Mouse (Mus musculus) left cerebral cortex, adult 2 months (tissue): ENCODE data around the gene Olfr203. TPM values are rescaled to one million over a fixed set of nuclear protein-coding genes. Genes with fewer than 3 reads are reported as not detected.
"Not testable (repeated sequence)": the region's sequence is repeated elsewhere in the genome, so short reads cannot be mapped to it uniquely, and the experiment has no call there.

Experiments used
- DNase-seq, 2 experiments: peaks; one replicate each; pipeline ENCODE4 v3.0.0; 2021 to 2022; ENCODE audit warnings: low spot score in 2 of 2, mixed read lengths in 1 of 2; ENCODE audit errors: extremely low spot score in 1 of 2
- H3K27ac ChIP-seq: fragments of 200-600 bp; 2 replicates; pipeline ENCODE4 v1.8.1; 2022
- H3K4me3 ChIP-seq: fragments of 200-600 bp; 2 replicates; pipeline ENCODE4 v1.8.1; 2022
- CTCF ChIP-seq: fragments of 200-600 bp; IDR thresholded peaks from 2 replicates; pipeline ENCODE4 v1.8.1; 2022; ENCODE audit warnings: antibody characterized with exemption, mild to moderate bottlenecking, moderate library complexity
- intact Hi-C: fragments of 180-260 bp; cut with DNase I; formaldehyde crosslinking; loops from one replicate; pipeline ENCODE4 v1.15.1; 2025
- long read RNA-seq, 2 experiments: library from polyadenylated mRNA; stranded (forward); transcript quantifications; one replicate each; pipeline ENCODE4 v2.0.0; 2021; ENCODE audit warnings: borderline mapping rate in 2 of 2
- total RNA-seq, 2 experiments: library from RNA; stranded (reverse); gene quantifications; 2 replicates each; pipeline ENCODE4 v1.2.3; 2021

Gene Olfr203
- total RNA-seq = not detected
- long read RNA-seq, experiment 1 = 0 reads
- long read RNA-seq, experiment 2 = 0 reads

DNA sequence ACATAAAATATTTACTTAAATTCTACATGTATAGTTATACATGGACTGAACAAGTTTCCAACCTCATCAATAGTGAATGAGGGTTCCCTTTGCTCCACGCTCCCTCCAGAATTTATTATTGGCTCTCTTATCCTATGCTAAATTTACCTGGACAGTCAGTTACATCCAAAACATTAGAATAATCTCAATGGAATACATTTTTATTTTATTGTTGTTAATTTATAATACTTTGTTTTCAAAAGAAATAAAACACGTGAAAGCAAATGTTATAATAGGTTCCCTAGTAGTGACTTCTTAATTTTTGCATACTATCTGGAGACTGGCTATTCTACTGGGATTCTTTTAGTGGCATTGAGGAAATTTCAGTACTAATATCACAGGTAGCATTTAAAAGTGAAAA lies at the start of gene Olfr203:
Gene Olfr203 (plus strand): TSS at position 301 of the 400 bp plus-strand sequence.
- DNase-seq = no peak
- TF ChIP-seq CTCF = no peak
- intact Hi-C loops = no loop called here
- Histone ChIP-seq H3K27ac (no peak within 1 kb of the TSS), H3K4me3 (no peak within 1 kb of the TSS)

- Histone ChIP-seq H3K27ac (no peak overlapping the region), H3K4me3 (no peak overlapping the region)
- intact Hi-C loops = loop anchor here (1.0 kb wide), 1 partner anchor 48 kb away; no protein-coding TSS in a partner anchor
- TF ChIP-seq CTCF = no peak
- DNase-seq = no peak
Observed at GRCm38 (mm10) chr16:59249684-59250083, 49.0 kb upstream of the Olfr203 start.

DNA sequence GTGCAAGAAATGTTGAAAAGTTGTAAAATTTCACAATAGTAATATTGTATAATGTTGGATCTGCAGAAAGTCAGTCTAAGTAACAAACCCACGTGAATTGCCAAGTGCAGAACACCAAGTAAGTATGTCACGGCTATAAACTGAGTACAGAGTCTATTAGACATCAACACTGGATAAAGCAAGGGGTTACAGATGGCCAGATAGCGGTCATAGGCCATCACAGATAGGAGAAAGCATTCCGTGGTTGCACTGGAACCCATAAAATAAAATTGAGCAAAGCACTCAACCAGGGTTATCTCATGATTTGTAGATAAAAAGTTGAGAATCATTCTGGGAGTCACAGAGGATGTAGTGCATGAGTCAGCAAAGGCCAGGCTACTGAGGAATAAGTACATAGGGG lies 29.6 kb upstream of the Olfr203 start:
- intact Hi-C loops, H3K27ac ChIP-seq, H3K4me3 ChIP-seq, DNase-seq: not testable (repeated sequence)

DNA sequence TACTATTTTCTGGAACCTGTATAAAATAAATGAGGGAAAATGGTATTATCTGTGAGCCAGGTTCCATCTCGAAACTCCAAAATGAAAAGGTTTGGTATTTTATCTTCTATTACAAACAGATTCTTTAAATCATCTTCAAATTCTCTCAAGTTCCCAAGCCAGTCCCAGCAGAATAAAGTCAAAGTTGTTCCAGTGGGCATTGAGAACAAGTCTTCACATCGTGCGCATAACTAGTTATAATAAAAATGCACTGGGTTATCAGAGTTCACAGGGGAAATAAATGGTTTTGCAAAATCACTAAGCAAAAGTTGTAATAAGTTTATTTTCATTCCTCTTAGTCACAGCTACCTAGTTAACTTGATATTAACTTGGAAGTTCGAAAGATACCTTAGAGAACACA lies 26.1 kb upstream of the Olfr203 start, which contains the start of gene Olfr201:
Gene Olfr201 (minus strand): TSS at position 101 of the 400 bp plus-strand sequence.
- H3K4me3 ChIP-seq, DNase-seq, H3K27ac ChIP-seq, intact Hi-C loops: not testable (repeated sequence)

DNA sequence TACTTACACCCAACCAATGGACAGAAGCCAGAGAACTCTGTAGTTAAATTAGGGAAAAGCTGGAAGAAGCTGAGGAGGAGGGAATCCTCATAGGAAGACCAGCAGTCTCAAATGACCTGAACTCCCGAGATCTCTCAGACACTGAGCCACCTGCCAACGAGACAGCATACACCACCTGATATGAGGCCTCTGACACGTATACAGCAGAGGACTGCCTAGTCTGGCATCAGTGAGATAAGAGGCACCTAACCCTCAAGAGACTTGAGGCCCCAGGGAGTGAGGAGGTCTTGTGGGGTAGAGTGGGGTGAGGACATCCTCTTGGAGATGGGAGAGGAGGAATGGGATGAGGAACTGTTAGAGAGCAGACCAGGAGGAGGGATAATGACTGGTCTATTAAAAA lies 18.1 kb upstream of the Olfr203 start:
- no peak overlapping the region for H3K4me3 ChIP-seq
- no peak for DNase-seq
- intact Hi-C loops = no loop called here
- H3K27ac ChIP-seq = no peak overlapping the region
- TF ChIP-seq CTCF = no peak

DNA sequence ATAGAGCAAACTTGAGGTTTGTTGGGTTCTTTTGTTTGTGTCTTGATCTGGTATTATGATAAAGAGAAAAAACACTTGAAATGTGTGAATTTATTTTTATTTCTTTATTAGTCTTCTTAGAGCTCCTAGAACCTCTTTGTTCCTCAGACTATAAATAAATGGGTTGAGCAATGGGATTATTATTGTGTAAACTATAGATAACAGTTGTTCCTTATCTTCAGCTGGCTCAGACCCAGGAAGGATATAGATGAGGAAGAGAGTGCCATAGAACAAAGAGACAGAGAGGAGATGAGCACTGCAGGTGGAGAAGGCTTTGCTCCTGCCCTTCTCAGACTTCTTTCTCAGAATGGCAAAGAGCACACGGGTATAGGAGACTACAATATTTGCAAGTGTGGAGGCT lies 15.2 kb upstream of the Olfr203 start:
- Histone ChIP-seq H3K27ac (no peak overlapping the region), H3K4me3 (no peak overlapping the region)
- no peak for TF ChIP-seq CTCF
- intact Hi-C loops = no loop called here
- no peak for DNase-seq

DNA sequence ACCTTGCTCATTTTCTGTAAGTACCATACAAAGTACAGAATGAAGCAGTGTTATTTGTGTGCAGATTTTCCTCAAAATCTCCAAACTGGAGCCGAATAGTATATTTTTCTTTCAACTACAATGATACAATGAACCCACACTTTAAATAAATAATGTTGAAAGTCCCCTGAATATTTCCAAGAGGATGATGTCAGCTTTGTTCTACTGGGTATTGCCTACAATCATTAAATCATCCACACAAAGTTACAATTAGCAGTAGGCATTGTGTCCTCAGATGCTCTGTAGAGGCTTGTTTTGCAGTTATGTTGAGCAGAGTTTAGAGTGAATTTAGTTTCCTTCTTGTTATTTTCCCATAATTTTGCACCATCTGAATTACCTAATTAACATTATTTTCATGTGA lies 12.0 kb upstream of the Olfr203 start, which contains the start of gene Olfr202:
Gene Olfr202 (minus strand): TSS at position 101 of the 400 bp plus-strand sequence.
- Histone ChIP-seq H3K27ac (no peak within 1 kb of the TSS), H3K4me3 (no peak within 1 kb of the TSS)
- intact Hi-C loops = no loop called here
- TF ChIP-seq CTCF = no peak
- DNase-seq = no peak

- H3K4me3 ChIP-seq, DNase-seq, H3K27ac ChIP-seq, intact Hi-C loops: not testable (repeated sequence)
Observed at GRCm38 (mm10) chr16:59287576-59287975, 11.1 kb upstream of the Olfr203 start.

DNA sequence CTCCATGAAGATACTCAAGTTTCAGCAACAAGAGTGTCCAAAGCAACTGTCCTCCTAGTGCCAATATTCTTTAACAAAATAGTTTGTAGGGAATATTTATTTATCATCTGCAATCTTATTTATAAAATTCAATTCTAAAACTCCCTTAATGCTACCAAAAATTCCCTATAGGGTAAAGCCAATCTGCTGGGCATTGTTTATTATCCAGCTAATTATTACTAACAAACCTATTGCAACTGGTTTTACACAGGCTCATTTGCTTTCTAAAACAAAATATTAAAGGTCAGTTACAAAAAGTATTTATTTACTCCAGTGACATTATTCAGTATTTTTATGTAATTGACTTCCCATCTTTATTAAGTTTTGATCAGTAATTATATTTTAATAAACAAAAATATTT lies 19.5 kb downstream of the Olfr203 start, which contains the start of gene Olfr204:
Gene Olfr204 (minus strand): TSS at position 101 of the 400 bp plus-strand sequence.
- intact Hi-C loops = no loop called here
- DNase-seq = no peak
- no peak for TF ChIP-seq CTCF
- Histone ChIP-seq H3K4me3 (no peak within 1 kb of the TSS), H3K27ac (no peak within 1 kb of the TSS)

DNA sequence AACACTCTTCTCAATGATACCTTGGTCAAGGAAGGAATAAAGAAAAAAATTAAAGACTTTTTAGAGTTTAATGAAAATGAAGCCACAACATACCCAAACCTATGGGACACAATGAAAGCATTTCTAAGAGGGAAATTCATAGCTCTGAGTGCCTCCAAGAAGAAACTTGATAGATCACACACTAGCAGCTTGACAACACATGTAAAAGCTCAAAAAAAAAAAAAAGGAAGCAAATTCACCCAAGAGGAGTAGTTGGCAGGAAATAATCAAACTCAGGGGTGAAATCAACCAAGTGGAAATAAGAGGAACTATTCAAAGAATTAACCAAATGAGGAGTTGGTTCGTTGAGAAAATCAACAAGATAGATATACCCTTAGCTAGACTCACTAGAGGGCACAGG lies 24.6 kb downstream of the Olfr203 start:
- DNase-seq, H3K27ac ChIP-seq, H3K4me3 ChIP-seq, intact Hi-C loops: not testable (repeated sequence)

DNA sequence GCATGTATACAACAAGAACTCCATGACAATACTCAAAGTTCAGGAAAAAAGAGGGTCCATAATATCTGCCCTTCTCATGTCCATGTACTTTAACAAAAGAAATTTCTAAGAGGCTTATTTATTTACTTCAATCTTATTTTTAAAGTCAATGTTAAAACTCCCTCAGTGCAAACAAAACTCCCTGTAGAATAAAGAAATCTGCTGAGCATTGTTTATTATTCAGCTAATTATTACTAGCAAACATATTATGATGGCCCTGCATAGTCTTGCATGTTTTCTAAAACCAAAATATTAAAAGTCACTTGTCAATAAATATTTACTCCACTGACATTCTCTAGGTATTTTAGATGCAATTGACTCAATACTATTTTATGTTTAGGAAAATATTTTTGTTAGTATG lies 32.4 kb downstream of the Olfr203 start, which contains the start of gene Olfr205:
Gene Olfr205 (minus strand): TSS at position 101 of the 400 bp plus-strand sequence.
- no peak for DNase-seq
- TF ChIP-seq CTCF = no peak
- Histone ChIP-seq H3K27ac (no peak within 1 kb of the TSS), H3K4me3 (no peak within 1 kb of the TSS)
- intact Hi-C loops = no loop called here

GRCm38 (mm10) chr16:59349146-59349545 lies 50.5 kb downstream of the Olfr203 start, which contains the start of gene Olfr206:
Olfr206 (minus strand) TSS chr16:59349246.
- no peak for TF ChIP-seq CTCF
- no peak within 1 kb of the TSS for H3K27ac ChIP-seq
- intact Hi-C loops = no loop called here

More at GRCm38 (mm10) chr16:59349146-59349545, 50.5 kb downstream of the Olfr203 start, which contains the start of gene Olfr206:
- DNase-seq = no peak
- H3K4me3 ChIP-seq = no peak within 1 kb of the TSS

Other genes starting within 250 kb of the Olfr203 start
- not detected for gene Olfr190, start 220.9 kb upstream of the Olfr203 start, total RNA-seq
- not detected for gene Olfr191, start 209.1 kb upstream of the Olfr203 start, total RNA-seq
- not detected for gene Olfr193, start 187.0 kb upstream of the Olfr203 start, total RNA-seq
- gene Olfr194, start 177.8 kb upstream of the Olfr203 start, total RNA-seq = not detected
- not detected for gene Olfr195, start 151.8 kb upstream of the Olfr203 start, total RNA-seq
- not detected for gene Olfr196, start 128.4 kb upstream of the Olfr203 start, total RNA-seq
- not detected for gene Olfr198, start 95.3 kb upstream of the Olfr203 start, total RNA-seq
- not detected for gene Olfr199, start 79.1 kb upstream of the Olfr203 start, total RNA-seq
- gene Olfr201, start 26.2 kb upstream of the Olfr203 start, total RNA-seq = not detected
- not detected for gene Olfr202, start 12.1 kb upstream of the Olfr203 start, total RNA-seq
- gene Olfr204, start 19.4 kb downstream of the Olfr203 start, total RNA-seq = not detected
- not detected for gene Olfr205, start 32.3 kb downstream of the Olfr203 start, total RNA-seq
- gene Olfr206, start 50.4 kb downstream of the Olfr203 start, total RNA-seq = not detected
- gene Olfr209, start 65.1 kb downstream of the Olfr203 start, total RNA-seq = not detected
- gene Gabrr3, start 108.5 kb downstream of the Olfr203 start, total RNA-seq = under 1 TPM in 1 of 2 experiments, not detected in 1; 0.07 TPM
- 10 to 100 TPM; 12.7 to 15.9 TPM for gene Riox2, start 172.9 kb downstream of the Olfr203 start, total RNA-seq